Mouse (Mus musculus): ENCODE results near the gene Pdzk1. TPM values are rescaled to one million over a fixed set of nuclear protein-coding genes. Genes with fewer than 3 reads are reported as not detected.

Gene Pdzk1
- polyA plus RNA-seq, 1 experiment from 2014 or later = 0.21 TPM

GRCm38 (mm10) chr3:96869091-96869490, 40.0 kb downstream of the Pdzk1 start:
- Histone ChIP-seq H3K4me2 (replicated peaks; ENCODE audit: low read depth) (no peak overlapping the region), H3K9me3 (ENCODE audit: control insufficient read depth, low read length) (no peaks in the 10 kb centered on the region), H3K36me3 (ENCODE audit: control insufficient read depth, insufficient read depth, low read length) (peaks cover 8% of the 10 kb centered on the region), H3K27me3 (ENCODE audit: control insufficient read depth, insufficient read depth, low read length) (no peaks in the 10 kb centered on the region), H3K4me1 (replicated peaks; ENCODE audit: control insufficient read depth, insufficient read depth) (no peaks in the 10 kb centered on the region), H3K4me3 (ENCODE audit: low read depth, low read length) (no peak overlapping the region), H3K9ac (ENCODE audit: low read length) (no peak overlapping the region), H3K27ac (replicated peaks) (no peak overlapping the region)
- DNase-seq (ENCODE audit: low spot score) (no peak), ATAC-seq (ENCODE audit: low FRiP score, low TSS enrichment) (no peak)
- TF ChIP-seq CTCF (IDR thresholded peaks at IDR 0.05; ENCODE audit: low read depth) (no peak), EP300 (optimal IDR thresholded peaks at IDR 0.05) (no peak)
- 95% methylated on average over 7 of the region's 7 CpGs for WGBS

DNA sequence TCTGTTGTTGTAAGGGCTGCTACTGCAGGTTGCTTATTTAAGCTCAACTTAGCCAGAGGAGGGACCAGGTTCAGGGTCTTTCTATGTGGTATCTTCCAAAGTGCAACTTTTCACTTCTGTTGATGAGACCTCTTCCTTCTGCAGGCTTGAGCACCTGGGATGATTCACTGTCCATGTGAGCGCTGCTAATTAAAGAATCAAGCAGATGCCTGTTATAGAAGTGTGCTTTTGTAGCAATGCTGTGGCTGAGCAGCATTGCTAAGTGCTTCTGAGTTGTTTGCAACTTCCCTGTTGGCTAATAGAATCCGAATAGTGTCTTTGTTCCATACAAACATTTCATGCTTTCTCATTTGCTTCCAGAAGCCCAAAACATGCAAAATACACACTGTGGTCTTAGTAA, 41.2 kb downstream of the Pdzk1 start:
- Histone ChIP-seq H3K9me3 (ENCODE audit: control insufficient read depth, low read length) (no peaks in the 10 kb centered on the region), H3K9ac (ENCODE audit: low read length) (no peak overlapping the region), H3K36me3 (ENCODE audit: control insufficient read depth, insufficient read depth, low read length) (peaks cover 8% of the 10 kb centered on the region), H3K27ac (replicated peaks) (no peak overlapping the region), H3K27me3 (ENCODE audit: control insufficient read depth, insufficient read depth, low read length) (no peaks in the 10 kb centered on the region), H3K4me2 (replicated peaks; ENCODE audit: low read depth) (no peak overlapping the region), H3K4me1 (replicated peaks; ENCODE audit: control insufficient read depth, insufficient read depth) (no peaks in the 10 kb centered on the region), H3K4me3 (ENCODE audit: low read depth, low read length) (no peak overlapping the region)
- ATAC-seq (ENCODE audit: low FRiP score, low TSS enrichment) (no peak), DNase-seq (ENCODE audit: low spot score) (no peak)
- WGBS = 96% methylated on average over 2 of the region's 2 CpGs
- TF ChIP-seq CTCF (IDR thresholded peaks at IDR 0.05; ENCODE audit: low read depth) = no peak
- no peak for TF ChIP-seq EP300 (optimal IDR thresholded peaks at IDR 0.05)

- Histone ChIP-seq H3K4me2 (replicated peaks; ENCODE audit: low read depth) (no peak overlapping the region), H3K4me3 (ENCODE audit: low read depth, low read length) (no peak overlapping the region), H3K36me3 (ENCODE audit: control insufficient read depth, insufficient read depth, low read length) (peaks cover 8% of the 10 kb centered on the region), H3K27me3 (ENCODE audit: control insufficient read depth, insufficient read depth, low read length) (no peaks in the 10 kb centered on the region), H3K9me3 (ENCODE audit: control insufficient read depth, low read length) (no peaks in the 10 kb centered on the region), H3K4me1 (replicated peaks; ENCODE audit: control insufficient read depth, insufficient read depth) (no peaks in the 10 kb centered on the region), H3K27ac (replicated peaks) (no peak overlapping the region), H3K9ac (ENCODE audit: low read length) (no peak overlapping the region)
- ATAC-seq (ENCODE audit: low FRiP score, low TSS enrichment) (no peak), DNase-seq (ENCODE audit: low spot score) (no peak)
- 88% methylated on average over 8 of the region's 8 CpGs for WGBS
- TF ChIP-seq EP300 (optimal IDR thresholded peaks at IDR 0.05) (no peak), CTCF (IDR thresholded peaks at IDR 0.05; ENCODE audit: low read depth) (no peak)
Measured at GRCm38 (mm10) chr3:96871070-96871469, 42.0 kb downstream of the Pdzk1 start.

- TF ChIP-seq CTCF (IDR thresholded peaks at IDR 0.05; ENCODE audit: low read depth) = no peak
- TF ChIP-seq EP300 (optimal IDR thresholded peaks at IDR 0.05) = no peak
- ATAC-seq (ENCODE audit: low FRiP score, low TSS enrichment) (no peak), DNase-seq (ENCODE audit: low spot score) (no peak)
- no peaks in the 10 kb centered on the region for H3K9me3 ChIP-seq (ENCODE audit: control insufficient read depth, low read length)
- H3K9ac ChIP-seq (ENCODE audit: low read length) = no peak overlapping the region
- H3K4me3 ChIP-seq (ENCODE audit: low read depth, low read length) = no peak overlapping the region
- 95% methylated on average over 8 of the region's 8 CpGs for WGBS
- no peak overlapping the region for H3K27ac ChIP-seq (replicated peaks)
- H3K36me3 ChIP-seq (ENCODE audit: control insufficient read depth, insufficient read depth, low read length) = peaks cover 8% of the 10 kb centered on the region
- no peaks in the 10 kb centered on the region for H3K4me1 ChIP-seq (replicated peaks; ENCODE audit: control insufficient read depth, insufficient read depth)
- H3K27me3 ChIP-seq (ENCODE audit: control insufficient read depth, insufficient read depth, low read length) = no peaks in the 10 kb centered on the region
- H3K4me2 ChIP-seq (replicated peaks; ENCODE audit: low read depth) = no peak overlapping the region
Measured at GRCm38 (mm10) chr3:96872501-96872900, 43.4 kb downstream of the Pdzk1 start.

- TF ChIP-seq CTCF (IDR thresholded peaks at IDR 0.05; ENCODE audit: low read depth) = no peak
- TF ChIP-seq EP300 (optimal IDR thresholded peaks at IDR 0.05) = no peak
- Histone ChIP-seq H3K9me3 (ENCODE audit: control insufficient read depth, low read length) (no peaks in the 10 kb centered on the region), H3K4me3 (ENCODE audit: low read depth, low read length) (no peak overlapping the region), H3K27me3 (ENCODE audit: control insufficient read depth, insufficient read depth, low read length) (no peaks in the 10 kb centered on the region), H3K9ac (ENCODE audit: low read length) (no peak overlapping the region), H3K4me2 (replicated peaks; ENCODE audit: low read depth) (no peak overlapping the region), H3K27ac (replicated peaks) (no peak overlapping the region), H3K4me1 (replicated peaks; ENCODE audit: control insufficient read depth, insufficient read depth) (no peaks in the 10 kb centered on the region), H3K36me3 (ENCODE audit: control insufficient read depth, insufficient read depth, low read length) (peaks cover 12% of the 10 kb centered on the region)
- ATAC-seq (ENCODE audit: low FRiP score, low TSS enrichment) (peak; percentile 85), DNase-seq (ENCODE audit: low spot score) (no peak)
- WGBS = 47% methylated on average over 7 of the region's 7 CpGs
Measured at GRCm38 (mm10) chr3:96874808-96875571, 45.9 kb downstream of the Pdzk1 start.

DNA sequence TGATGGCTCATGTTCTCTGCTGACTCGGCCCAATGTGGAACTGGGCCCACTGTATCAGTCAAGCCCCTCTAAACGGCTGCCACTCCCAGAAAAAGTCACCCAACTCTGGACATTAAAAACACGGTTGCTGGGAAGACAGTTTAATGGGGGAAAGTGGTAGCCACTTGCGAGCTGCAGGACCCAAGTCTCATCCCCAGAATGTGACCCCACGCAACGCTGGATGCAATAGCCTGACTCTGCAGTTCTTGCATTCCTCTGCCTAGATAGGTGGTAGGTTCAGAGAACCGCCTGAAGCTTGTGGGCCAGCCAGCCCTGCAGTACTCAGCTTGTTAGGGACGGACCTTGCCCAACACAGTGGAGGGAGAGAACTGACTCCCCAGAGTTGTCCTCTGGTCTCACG, 50.5 kb downstream of the Pdzk1 start:
- Histone ChIP-seq H3K27me3 (ENCODE audit: control insufficient read depth, insufficient read depth, low read length) (no peaks in the 10 kb centered on the region), H3K27ac (replicated peaks) (no peak overlapping the region), H3K4me3 (ENCODE audit: low read depth, low read length) (no peak overlapping the region), H3K9me3 (ENCODE audit: control insufficient read depth, low read length) (no peaks in the 10 kb centered on the region), H3K4me1 (replicated peaks; ENCODE audit: control insufficient read depth, insufficient read depth) (no peaks in the 10 kb centered on the region), H3K4me2 (replicated peaks; ENCODE audit: low read depth) (no peak overlapping the region), H3K9ac (ENCODE audit: low read length) (no peak overlapping the region), H3K36me3 (ENCODE audit: control insufficient read depth, insufficient read depth, low read length) (peaks cover 10% of the 10 kb centered on the region)
- 87% methylated on average over 9 of the region's 9 CpGs for WGBS
- DNase-seq (ENCODE audit: low spot score) (no peak), ATAC-seq (ENCODE audit: low FRiP score, low TSS enrichment) (no peak)
- TF ChIP-seq CTCF (IDR thresholded peaks at IDR 0.05; ENCODE audit: low read depth) (no peak), EP300 (optimal IDR thresholded peaks at IDR 0.05) (no peak)
